Mouse (Mus musculus): ENCODE measurements around the gene Zfhx3.
A peak's percentile ranks its signal among the peaks of the same experiment; 100 is the strongest.

The Zfhx3 gene

DNA sequence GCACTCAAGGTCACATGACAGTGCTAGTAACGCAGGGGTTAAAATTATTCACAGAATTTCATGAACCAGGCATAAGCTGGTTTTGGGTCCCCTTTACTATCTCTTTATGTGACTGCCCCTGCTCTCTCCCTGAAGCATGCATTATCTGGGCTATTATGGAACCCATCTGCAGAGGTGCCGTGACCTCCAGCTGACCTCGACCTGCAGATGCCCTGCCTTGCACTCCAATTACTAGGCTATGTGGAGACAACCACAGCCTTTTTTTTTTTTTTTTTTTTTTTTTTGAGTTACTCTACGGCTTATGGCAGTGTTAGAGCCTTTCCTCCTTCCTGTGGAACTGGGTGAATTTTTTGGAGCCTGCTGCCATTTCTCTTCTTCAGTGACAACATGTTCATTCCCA, 80.0 kb downstream of the Zfhx3 start:
- no peak for DNase-seq

DNA sequence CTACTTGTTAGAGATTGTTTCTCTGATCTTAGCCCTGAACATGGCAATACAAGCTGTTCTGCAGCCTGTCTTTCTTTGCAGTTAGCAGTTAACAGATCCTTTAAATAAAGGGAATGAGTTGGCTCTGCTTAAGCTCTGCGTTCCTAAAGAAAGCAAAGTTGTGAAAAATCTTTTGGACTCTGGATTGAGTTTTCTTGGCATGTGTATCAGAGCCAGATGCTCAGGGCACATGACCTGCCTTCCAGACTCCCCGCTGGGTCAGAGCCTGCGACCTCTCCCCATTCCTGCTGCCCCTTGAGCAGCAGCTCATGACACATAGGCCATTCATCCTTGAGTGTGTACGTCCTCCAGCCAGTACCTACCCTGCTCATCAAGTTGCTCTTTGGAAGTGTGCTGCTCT, 81.9 kb downstream of the Zfhx3 start:
- DNase-seq = peak; percentile 11 to 22

DNA sequence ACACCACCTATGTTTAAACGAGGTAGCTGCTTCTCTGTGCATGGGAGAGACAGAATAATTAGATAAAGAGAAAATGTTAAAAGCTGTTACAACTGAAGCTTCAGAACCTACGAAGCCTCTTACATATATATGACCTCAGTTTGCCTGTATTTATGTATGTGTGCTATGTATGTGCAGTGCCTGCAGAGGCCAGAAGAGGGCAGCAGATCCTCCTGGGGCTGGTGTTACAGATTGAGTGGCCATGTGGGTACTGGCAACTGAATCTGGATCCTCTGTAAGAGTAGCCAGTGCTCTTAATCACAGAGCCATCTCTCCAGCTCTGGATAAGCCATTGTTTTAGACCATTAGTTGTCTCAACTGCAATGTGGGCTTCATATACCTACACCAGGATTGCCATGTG, 82.8 kb downstream of the Zfhx3 start:
- DNase-seq = peak in 1 of 2 experiments; percentile 9

DNA sequence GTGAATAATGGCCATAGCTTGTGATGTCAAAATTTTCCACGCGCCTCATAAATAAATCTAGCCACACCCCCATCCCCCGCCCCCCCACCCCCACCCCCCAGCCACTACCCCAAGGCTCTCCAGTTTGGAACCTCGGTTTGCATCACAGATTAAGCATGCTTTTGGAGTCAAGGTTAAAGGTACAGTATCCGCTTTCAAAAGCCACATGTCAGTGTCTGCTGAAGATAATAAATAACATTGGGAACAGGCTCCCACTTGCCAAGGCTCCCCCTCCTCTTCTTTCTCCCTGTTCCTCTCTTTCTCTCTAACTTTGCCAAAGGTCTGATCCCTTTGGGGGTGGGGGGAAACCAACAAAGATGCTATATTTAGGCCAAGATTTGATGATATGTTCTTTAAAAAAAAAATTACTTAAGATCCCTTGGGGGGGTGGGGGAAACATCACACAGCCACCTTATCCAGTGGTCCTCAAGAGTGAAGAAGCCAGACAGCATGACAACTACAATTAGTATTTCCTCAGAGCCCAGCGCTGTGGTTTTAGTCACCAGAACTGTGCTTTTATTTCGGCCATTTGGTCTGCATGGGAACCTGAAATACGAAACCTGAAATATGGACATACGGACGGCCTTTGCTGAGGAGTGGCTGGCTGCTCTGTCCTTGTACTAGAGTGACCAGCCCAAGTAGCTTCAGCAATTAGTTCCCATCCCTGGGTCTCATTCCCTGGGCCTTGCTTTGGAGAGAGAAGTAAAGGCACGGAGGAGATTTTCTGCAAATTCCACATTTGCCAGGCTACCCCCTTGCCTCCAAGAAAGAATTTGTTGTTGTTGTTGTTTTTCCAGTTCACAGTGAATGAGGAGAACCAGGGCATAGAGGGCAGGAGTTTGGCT, 84.4 kb downstream of the Zfhx3 start:
- peak in 1 of 2 experiments; percentile 9 for DNase-seq

DNA sequence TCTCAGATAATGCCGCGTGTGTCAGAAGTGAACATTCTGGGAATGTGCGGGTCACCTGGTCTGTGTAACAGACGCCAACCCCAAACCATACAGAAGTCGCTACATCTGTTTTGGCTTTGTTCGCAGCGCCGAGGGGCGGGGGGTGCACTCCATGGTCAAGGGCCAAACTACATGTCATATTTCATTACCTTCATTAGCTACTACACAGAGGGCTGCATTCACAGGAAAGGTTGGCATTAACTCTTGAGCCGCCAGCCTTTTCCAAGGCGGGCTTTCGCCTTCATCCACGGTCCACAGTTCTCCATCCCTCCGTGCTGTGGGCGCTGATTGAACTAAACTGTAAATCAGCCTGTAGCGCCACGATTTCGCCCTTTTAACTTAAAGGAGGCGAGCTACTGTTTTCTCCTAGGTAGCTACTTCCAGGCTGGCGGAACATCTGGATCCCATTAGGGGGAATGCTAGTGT, 85.1 kb downstream of the Zfhx3 start:
- DNase-seq = peak; percentile 8 to 11

DNA sequence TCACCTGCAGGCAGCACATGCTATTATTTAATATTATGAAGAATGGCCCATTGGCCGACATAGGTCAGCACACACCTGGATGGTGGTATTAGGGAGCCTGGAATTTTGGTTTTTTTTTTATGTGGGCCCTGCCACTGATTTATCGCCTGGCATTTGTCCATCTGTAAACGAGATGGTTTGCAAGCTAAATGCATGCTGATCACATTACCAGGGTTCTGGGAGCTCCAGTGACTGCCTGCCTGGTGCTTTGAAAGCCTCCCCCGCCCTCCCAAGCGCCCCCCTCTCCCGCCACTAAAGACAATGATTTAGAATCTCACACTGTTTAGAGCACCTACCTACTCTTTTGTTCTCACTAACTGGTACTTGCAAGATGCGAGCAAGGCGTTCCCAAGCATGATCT, 86.0 kb downstream of the Zfhx3 start:
- no peak for DNase-seq

DNA sequence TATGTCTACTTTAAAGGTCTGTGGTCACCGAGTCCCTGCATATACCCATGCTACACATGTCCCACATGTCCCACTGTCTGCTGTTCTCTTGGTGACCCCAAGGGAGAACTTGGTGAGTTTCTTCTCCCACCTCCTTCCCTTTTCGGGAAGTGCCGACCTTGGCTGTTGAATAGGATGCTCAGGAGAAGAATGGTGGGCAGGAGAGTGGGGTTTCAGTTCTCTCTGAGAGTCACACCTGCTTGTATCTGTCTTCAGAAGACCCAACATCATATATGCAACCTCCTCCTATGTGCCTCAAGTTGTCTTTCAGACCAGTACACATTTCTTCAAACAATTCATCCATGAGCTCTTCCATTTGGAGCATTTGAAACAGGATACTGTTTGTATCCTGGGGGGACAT, 88.7 kb downstream of the Zfhx3 start:
- no peak for DNase-seq

DNA sequence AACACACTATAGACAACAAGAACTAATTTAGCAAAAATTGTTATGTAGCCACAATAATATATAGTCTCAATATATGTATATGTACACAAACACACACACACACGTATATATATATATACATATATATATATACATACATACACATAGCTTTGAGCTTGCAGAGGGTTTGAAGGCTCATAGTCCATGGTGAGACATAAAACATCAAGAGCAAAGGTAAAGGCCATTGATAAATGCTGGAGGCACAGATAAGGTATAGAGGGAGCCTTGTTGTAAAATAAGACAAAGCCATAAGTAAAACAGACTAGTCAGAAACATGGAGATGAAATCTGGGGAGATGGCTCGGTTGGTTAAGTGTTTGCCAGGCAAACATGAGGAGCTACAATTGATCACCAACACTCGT, 91.6 kb downstream of the Zfhx3 start:
- no peak for DNase-seq

DNA sequence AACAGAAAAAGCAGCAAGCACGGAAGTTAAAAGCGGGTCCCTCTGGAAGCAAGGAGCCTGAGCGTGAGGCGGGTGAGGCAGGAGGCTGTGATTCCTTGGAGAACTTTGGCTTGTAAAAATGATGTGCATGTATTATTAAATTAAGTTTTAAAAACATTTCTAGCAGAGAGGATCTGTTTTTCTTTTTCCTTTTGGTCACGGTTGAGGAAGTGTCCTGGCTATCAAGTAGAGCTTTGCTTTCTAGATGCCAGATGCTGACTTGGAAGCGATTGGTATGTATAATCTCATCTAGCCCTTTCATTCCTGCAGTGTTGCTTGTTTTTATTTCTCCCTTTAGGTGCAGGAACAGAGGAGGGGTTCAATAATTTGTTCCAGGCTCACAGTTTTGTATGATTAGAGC, 92.3 kb downstream of the Zfhx3 start:
- no peak for DNase-seq

DNA sequence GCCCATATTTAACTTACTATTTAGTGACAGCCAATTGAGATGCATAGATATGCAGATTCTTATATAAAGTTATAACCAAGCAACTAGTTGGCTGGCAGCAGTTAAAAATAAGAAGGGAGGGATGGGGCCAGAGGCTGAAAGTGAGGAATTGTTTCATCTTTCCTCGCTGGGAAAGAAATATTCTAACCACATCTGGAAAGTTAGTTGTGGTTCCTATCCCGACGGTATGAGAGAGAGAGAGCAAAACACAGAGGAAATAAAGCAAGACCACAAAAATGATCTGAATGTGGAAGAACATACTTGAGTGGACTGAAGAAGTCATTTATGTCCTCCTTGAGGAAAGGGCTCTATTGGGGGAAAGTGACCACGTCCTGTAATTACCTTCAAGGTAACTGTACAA, 101.2 kb downstream of the Zfhx3 start:
- DNase-seq = no peak

DNA sequence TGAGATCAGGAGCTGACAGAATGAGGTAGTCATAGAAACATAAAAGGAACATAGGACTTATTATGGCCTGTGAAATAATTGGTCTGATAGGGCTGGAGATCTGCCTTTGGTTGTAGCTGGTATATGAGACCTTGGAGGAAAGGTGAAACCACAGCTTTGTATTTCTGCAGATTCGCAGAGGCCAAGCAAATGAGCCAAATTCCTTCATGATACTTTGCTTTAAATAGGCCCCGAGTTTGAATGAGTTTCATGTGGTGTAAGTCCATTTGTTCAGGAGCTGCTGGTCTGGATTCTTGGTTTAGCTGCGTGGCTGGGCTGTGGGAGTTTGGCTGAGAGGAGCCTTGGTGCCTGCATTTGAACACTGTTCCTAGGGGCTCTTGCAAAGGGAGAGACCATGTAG, 101.7 kb downstream of the Zfhx3 start:
- no peak for DNase-seq

DNA sequence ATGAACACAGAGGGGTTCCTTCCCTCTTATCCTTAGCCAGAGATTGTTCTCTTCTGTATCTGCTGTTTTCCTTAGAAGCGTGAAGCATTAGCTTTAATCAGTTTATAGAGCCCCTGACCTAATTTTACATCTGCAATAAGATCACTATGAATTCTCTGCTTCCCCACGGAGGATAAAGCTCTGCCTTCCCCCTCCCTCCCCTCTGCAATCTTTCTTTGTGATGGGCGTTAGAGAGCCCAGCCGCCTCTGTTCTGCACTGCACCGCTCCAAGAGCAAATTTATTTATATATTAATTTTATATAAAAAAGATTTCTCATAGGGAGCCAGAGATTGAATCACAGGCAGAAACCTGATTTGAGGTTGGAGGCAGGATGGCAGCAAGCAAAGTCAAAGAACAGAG, 113.8 kb downstream of the Zfhx3 start:
- DNase-seq = no peak

DNA sequence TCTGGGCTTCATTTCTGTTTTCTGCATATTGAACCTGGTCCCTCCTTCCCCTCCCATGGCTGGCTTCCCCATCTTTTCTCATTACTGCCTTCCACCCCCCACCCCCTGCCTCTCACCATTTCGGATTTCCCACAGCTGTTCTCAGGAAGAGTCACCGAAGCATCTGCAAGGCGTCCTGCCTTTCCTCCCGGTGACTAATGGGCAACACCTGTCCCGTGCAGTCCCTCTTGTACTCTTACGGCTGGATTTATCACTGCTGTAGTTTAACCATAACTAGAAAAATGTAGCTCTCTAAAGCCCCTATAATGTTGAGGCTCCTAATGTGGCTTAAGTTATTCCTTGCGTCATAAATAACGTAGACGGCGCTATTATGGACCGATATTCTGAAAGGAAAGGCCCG, 119.5 kb downstream of the Zfhx3 start:
- DNase-seq = no peak

DNA sequence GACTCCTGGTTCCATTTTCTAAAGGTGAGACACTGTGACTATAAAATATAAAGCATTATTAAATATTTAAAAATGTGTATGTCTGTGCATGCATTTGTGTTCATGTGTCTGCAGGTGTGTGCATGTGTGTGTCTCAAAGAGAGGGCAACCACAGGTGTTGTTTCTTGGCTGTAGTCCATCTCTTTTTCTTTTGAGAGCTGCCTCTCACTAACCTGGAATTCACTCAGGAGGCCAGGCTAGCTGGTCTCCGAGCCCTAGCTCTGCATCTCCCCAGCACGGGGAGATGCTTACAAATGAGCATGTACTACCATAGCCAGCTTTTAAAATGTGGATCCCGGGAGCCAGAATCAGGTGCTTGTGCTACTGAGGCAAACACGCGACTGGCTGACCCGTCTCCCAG, 124.7 kb downstream of the Zfhx3 start:
- no peak for DNase-seq

DNA sequence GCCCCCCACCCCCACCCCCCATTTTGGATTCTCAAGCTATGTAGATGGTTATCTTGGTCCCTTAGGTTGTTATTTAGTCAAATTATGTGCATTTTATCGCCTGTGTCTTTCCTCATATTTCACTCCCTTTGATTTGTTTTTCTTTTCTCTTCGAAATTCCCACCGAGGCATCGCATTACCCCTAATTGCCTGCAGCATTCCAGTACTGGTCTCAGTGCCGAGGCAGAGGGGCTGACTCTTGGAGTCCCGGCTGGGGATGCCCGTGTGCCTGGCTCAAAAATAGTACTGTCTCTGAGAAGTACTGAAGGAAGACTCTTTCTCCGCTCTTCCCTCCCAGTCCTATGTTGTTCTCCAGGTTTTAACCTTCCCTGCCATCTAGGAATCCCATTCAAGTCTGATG, 125.8 kb downstream of the Zfhx3 start:
- DNase-seq = no peak

DNA sequence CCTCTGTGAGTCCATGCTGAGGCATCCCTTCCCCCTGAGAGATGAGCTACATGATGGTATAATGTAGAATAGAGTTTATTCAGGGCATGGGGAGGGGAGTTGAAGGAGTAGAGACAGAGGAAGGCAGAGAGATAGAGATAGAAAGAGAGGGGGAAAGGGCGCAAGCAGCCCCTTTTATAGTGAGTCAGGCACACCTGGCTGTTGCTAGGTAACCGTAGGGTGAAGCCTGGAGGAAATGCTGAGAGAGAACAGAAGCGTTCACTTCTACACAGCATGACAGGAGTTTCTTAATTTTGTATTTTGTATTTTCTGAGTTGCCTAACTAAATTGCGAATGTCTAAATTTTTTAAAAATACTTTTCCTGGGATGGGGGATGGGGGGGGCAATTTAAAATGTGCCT, 128.0 kb downstream of the Zfhx3 start:
- no peak for DNase-seq

DNA sequence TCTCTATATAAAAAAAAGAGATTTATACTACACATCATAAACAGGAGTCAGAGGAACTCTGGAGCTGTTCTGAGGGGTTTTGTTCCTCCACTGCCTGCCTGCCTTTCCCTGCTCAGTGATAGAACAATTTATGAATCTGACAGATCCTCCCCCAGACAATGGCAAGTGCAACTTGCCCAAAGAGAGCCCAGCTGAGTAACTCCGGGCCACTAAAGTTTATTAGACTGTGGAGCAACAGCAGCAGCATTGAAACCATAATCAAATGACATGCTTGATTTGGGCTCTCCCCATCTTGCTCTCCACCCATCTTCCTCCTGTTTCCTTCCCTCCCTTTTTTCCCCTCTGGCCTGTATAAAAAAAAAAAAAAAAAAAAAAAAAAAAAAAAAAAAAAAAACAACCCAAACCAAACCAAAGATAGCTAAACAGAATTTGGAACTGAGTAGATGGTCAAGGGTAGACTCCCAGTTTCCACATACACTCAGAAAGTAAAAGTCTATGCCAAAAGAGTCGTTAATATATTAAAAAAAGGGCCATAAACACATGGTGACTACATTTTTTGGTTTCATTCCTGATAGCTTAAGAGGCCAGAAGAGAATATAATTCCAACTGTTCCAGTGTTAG, 129.8 kb downstream of the Zfhx3 start:
- no peak for DNase-seq

DNA sequence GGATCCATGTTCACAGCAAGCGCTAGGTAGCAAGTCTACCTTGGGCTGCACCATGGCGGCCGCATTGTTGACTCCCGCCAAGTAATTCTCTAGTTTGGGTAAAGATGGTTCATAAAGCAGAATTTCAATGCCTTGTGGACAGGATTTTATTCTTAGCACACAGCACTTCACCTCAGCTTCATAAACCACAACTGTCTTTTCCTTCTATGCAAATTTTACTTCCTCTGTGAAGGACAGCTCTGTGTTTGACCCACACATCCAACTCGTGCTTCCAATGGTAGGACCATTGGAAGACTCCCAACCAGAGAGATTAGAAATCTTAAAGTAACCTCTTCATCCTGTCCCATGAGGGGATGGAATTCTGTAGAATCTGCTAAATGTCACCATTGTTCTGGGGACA, 130.4 kb downstream of the Zfhx3 start:
- no peak for DNase-seq

DNA sequence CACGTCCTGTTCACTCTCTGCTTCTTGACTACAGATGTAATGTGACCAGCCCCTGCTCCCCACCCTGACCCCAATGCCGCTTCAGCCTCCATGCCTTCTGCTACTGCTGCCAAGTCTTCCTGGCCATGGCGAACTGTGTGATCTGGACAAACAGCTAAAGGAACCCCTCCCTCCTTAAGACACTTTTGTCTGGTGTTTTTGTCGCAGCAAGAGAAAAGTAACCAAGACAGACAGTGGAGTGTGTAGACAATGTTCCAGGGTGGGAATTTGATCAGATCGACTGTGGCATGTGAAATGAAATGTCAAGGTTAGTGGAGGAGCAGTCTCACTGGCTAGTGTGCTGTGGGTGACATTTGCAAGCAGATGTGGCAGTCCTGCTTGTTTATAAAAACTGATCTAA, 132.7 kb downstream of the Zfhx3 start:
- DNase-seq = no peak

DNA sequence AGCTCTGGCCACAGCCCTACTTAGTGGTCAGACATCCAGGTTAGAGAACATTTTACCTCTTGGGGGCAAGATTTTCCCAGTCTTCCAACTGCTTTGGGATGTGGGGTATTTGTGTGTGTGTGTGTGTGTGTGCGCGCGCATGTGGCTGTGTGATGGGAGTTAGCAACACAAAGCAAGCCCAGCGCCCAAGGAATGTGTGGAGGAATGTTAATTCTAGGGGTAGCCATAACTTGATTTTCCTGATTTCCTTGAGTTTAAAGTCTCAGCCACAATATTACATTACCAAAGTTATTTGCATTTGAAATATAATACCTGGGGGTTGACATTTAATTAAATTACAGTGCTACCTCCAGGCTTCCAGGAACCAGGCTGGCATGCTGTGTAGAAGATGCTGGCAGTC, 136.3 kb downstream of the Zfhx3 start:
- DNase-seq = no peak

DNA sequence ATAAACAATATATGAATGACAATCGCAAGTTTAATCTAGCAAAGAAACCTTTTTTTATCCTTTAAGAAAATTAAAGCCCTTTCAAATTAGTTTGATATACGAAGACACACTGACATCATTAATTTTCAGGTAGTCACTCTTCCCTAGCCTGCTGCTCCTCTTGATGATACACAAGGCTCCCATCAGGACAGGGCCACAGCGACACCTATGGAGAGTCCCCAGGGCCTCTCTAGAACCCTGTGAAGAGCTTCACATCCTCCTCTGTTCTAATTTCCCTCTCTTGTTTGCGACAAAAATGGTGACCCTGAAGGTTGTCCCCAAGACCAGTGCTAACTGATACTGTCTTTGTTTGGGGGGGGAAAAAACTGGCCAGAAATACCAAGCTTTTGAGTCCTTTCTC, 144.5 kb downstream of the Zfhx3 start:
- DNase-seq = no peak

DNA sequence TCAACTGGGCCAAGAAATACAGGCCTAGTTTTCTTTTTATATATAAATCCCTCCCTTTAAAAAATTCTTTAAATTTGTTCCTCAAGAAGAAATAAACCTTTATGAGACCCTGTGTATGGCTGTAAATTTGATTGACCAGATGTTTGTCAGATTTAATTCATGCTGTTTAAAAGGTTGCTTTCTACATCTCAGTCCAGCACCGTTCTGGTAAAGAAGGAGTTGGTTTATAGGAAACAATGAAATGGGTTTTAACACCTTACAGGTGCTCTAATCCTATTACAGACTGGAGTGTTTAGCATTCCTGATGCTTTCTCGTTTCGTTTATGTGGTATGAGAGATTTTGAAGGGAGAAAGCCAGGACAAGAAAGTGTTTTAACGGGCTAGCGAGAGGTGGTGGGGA, 147.2 kb downstream of the Zfhx3 start:
- no peak for DNase-seq

DNA sequence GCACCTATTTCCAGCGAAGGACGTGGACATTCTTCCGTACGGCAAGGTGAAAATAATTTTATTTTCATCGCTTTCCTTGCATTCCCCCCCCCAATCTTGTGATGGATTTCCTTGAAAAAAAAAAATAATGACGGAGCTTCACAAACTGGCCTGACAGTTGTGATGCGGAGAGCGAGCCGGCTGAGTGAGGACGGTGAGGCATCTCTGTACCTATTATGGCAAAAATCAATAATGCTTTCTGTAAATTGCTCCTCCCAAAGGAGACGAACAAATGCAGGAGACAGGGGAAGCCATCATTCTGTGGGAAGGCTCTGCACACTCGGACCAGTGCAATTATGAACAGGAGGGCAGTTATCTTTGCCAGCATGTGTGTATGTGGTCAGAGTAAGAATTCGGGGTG, 156.2 kb downstream of the Zfhx3 start:
- DNase-seq = no peak

DNA sequence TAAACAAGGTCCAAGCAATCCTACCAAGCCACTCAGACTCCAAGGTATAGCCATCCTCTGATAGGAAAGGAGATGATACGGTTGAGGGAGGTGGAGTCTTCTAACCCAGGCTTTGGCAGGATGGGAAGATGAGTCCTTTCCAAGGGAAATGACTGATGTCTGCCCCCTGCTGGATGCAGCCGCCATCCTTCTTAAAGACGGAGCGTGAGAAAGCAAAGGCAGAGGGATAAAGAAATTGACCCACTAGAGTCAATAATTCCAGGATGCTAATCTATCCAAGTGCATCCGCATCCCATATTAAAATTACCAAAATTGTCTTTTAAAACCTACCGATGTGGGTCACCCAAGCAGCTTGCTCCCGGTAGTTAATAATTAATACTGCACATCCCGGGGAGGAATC, 158.7 kb downstream of the Zfhx3 start:
- DNase-seq = peak; percentile 66 to 67
